Mouse (Mus musculus) E14TG2a.4 (cell line): ENCODE measurements at regions not wholly inside any gene's neighbourhood (a gene's known extent, or its start where the extent isn't known, plus 50 kb on each side); places are given as distances from the start of the nearest gene placed in this dataset.

Experiments used
- CTCF ChIP-seq: conservative IDR thresholded peaks from 2 replicates; pipeline ENCODE4 v1.5.1; 2014; ENCODE audit warnings: low read length
- NANOG ChIP-seq: IDR thresholded peaks from 2 replicates; pipeline ENCODE4 v1.6.1; 2014; ENCODE audit warnings: borderline replicate concordance, low read length, mixed read lengths
- POU5F1 ChIP-seq: IDR thresholded peaks from 2 replicates; pipeline ENCODE4 v1.6.1; 2014; ENCODE audit warnings: low read length, borderline replicate concordance

- no peak for TF ChIP-seq CTCF
- no peak for TF ChIP-seq POU5F1
- TF ChIP-seq NANOG, result no peak
These were observed 56.3 kb upstream of the Zfp706 start for GRCm38 (mm10) chr15:37063781-37064383.
